Mouse (Mus musculus) lung, postnatal 0 days (tissue): ENCODE data around the gene Sigirr. TPM values are rescaled to one million over a fixed set of nuclear protein-coding genes. Genes with fewer than 3 reads are reported as not detected.
A peak's percentile ranks its signal among the peaks of the same experiment; 100 is the strongest.

Experiments used
- ATAC-seq: fragments of 200-750 bp; cut with Nextera tagmentation; 2 replicates; pipeline ENCODE4 v1.8.0; 2017; ENCODE audit warnings: moderate library complexity
- DNase-seq: peaks from one replicate; pipeline ENCODE4 v3.0.0-alpha.2; 2016; ENCODE audit warnings: low spot score
- H3K27ac ChIP-seq: fragments of 300-500 bp; sonication (generic); 2 replicates; pipeline ENCODE4 v1.5.1; 2014; ENCODE audit warnings: antibody characterized with exemption, mild to moderate bottlenecking, low read length, mixed read lengths
- H3K27me3 ChIP-seq: fragments of 300-500 bp; sonication (generic); replicated peaks from 2 replicates; pipeline ENCODE4 v1.6.1; 2014; ENCODE audit warnings: low read length, mixed read lengths; ENCODE audit not compliant: insufficient read depth
- H3K36me3 ChIP-seq: fragments of 300-500 bp; sonication (generic); 2 replicates; pipeline ENCODE4 v1.6.1; 2014; ENCODE audit warnings: low read length, mixed read lengths; ENCODE audit not compliant: insufficient read depth
- H3K4me1 ChIP-seq: fragments of 300-500 bp; sonication (generic); 2 replicates; pipeline ENCODE4 v1.6.1; 2014; ENCODE audit warnings: antibody characterized with exemption, low read depth, low read length, mixed read lengths; ENCODE audit not compliant: insufficient read depth
- H3K4me2 ChIP-seq: fragments of 300-500 bp; sonication (generic); replicated peaks from 2 replicates; pipeline ENCODE4 v1.6.1; 2014; ENCODE audit warnings: low read depth, mild to moderate bottlenecking, low read length, moderate library complexity, mixed read lengths
- H3K4me3 ChIP-seq: fragments of 300-500 bp; sonication (generic); 2 replicates; pipeline ENCODE4 v1.5.1; 2014; ENCODE audit warnings: low read depth, low read length
- H3K9ac ChIP-seq: fragments of 300-500 bp; sonication (generic); replicated peaks from 2 replicates; pipeline ENCODE4 v1.6.1; 2014; ENCODE audit warnings: low read depth, mild to moderate bottlenecking
- H3K9me3 ChIP-seq: fragments of 300-500 bp; sonication (generic); 2 replicates; pipeline ENCODE4 v1.6.1; 2016; ENCODE audit warnings: low read length, mixed read lengths
- CTCF ChIP-seq: IDR thresholded peaks from 2 replicates; pipeline ENCODE4 v1.5.1; 2016; ENCODE audit warnings: antibody characterized with exemption, mild to moderate bottlenecking
- EP300 ChIP-seq: IDR thresholded peaks from 2 replicates; pipeline ENCODE4 v1.6.1; 2016; ENCODE audit warnings: antibody characterized with exemption, mild to moderate bottlenecking, control low read depth
- WGBS: fragments of 180-500 bp; shearing (Covaris S2); extraction: QIAGEN DNeasy Blood & Tissue Kit; methylation state at CpG from one replicate; pipeline ENCODE4 v1.1.7; 2014; 5-methylcytosine and 5-hydroxymethylcytosine counted together
- polyA plus RNA-seq: library from polyadenylated mRNA; unstranded; fragments of >200 nt; fragmentation: Nextera tagmentation; extraction: Ambion mirVana; gene quantifications from 2 replicates; pipeline ENCODE4 v1.2.1, GENCODE M21; 2015

The Sigirr gene
- polyA plus RNA-seq, 1 experiment from 2014 or later: 27.1 TPM

- ATAC-seq (no peak), DNase-seq (no peak)
- Histone ChIP-seq H3K27ac (no peak overlapping the region), H3K4me1 (peaks cover 2% of the 10 kb centered on the region; the same call in 1 of the 2 replicates), H3K4me2 (no peak overlapping the region), H3K9me3 (no peaks in the 10 kb centered on the region), H3K36me3 (no peaks in the 10 kb centered on the region), H3K9ac (no peak overlapping the region), H3K4me3 (no peak overlapping the region), H3K27me3 (peaks cover 5% of the 10 kb centered on the region; the same call in 1 of the 2 replicates)
- TF ChIP-seq CTCF (no peak), EP300 (no peak)
- 81% methylated on average over 6 of the region's 6 CpGs for WGBS
Observed at GRCm38 (mm10) chr7:141093950-141094349, 6.4 kb downstream of the Sigirr start.

- DNase-seq (peak; percentile 94), ATAC-seq (peak; percentile 93)
- Histone ChIP-seq H3K4me2 (peak overlapping the region; percentile 36), H3K27me3 (peaks cover 5% of the 10 kb centered on the region; the same call in 1 of the 2 replicates), H3K9ac (no peak overlapping the region), H3K4me3 (no peak overlapping the region), H3K4me1 (peaks cover 2% of the 10 kb centered on the region; the same call in 1 of the 2 replicates), H3K9me3 (no peaks in the 10 kb centered on the region), H3K27ac (no peak overlapping the region), H3K36me3 (no peaks in the 10 kb centered on the region)
- TF ChIP-seq EP300 (no peak), CTCF (peak; percentile 78)
- 6% methylated on average over 37 of the region's 37 CpGs for WGBS
Observed at GRCm38 (mm10) chr7:141092051-141092735, 8.2 kb downstream of the Sigirr start.

GRCm38 (mm10) chr7:141090228-141090627, 10.1 kb downstream of the Sigirr start:
- Histone ChIP-seq H3K36me3 (no peaks in the 10 kb centered on the region), H3K27ac (no peak overlapping the region), H3K9ac (no peak overlapping the region), H3K4me2 (no peak overlapping the region), H3K27me3 (peaks cover 5% of the 10 kb centered on the region; the same call in 1 of the 2 replicates), H3K9me3 (no peaks in the 10 kb centered on the region), H3K4me1 (peaks cover 2% of the 10 kb centered on the region; the same call in 1 of the 2 replicates), H3K4me3 (no peak overlapping the region)
- 73% methylated on average over 8 of the region's 8 CpGs for WGBS
- no peak for ATAC-seq
- no peak for DNase-seq
- TF ChIP-seq EP300: no peak
- no peak for TF ChIP-seq CTCF

- H3K27ac ChIP-seq: no peak overlapping the region
- H3K36me3 ChIP-seq: no peaks in the 10 kb centered on the region
- no peaks in the 10 kb centered on the region for H3K9me3 ChIP-seq
- ATAC-seq: no peak
- DNase-seq: no peak
- H3K4me1 ChIP-seq: peaks cover 2% of the 10 kb centered on the region; the same call in 1 of the 2 replicates
- H3K9ac ChIP-seq: no peak overlapping the region
- peaks cover 5% of the 10 kb centered on the region; the same call in 1 of the 2 replicates for H3K27me3 ChIP-seq
- 12% methylated on average over 18 of the region's 18 CpGs for WGBS
- H3K4me2 ChIP-seq: 0 out of 2 replicates have a peak overlapping the region, but pooled peaks have one; percentile 6
- H3K4me3 ChIP-seq: no peak overlapping the region
- no peak for TF ChIP-seq CTCF
- no peak for TF ChIP-seq EP300
Observed at GRCm38 (mm10) chr7:141088473-141088872, 11.9 kb downstream of the Sigirr start.

- H3K4me3 ChIP-seq: no peak overlapping the region
- no peak overlapping the region for H3K27ac ChIP-seq
- TF ChIP-seq EP300: no peak
- TF ChIP-seq CTCF: no peak
- H3K4me2 ChIP-seq: no peak overlapping the region
- H3K4me1 ChIP-seq: peaks cover 2% of the 10 kb centered on the region; the same call in 1 of the 2 replicates
- 18% methylated on average over 8 of the region's 8 CpGs for WGBS
- ATAC-seq (peak; percentile 13; the same call in 1 of the 2 replicates), DNase-seq (peak; percentile 57)
- H3K9me3 ChIP-seq: no peaks in the 10 kb centered on the region
- no peaks in the 10 kb centered on the region for H3K36me3 ChIP-seq
- H3K27me3 ChIP-seq: peaks cover 5% of the 10 kb centered on the region; the same call in 1 of the 2 replicates
- H3K9ac ChIP-seq: no peak overlapping the region
Observed at GRCm38 (mm10) chr7:141087894-141088293, 12.5 kb downstream of the Sigirr start.

- DNase-seq: peak; percentile 82
- H3K4me3 ChIP-seq: peak overlapping the region; percentile 34
- no peaks in the 10 kb centered on the region for H3K36me3 ChIP-seq
- no peaks in the 10 kb centered on the region for H3K4me1 ChIP-seq
- H3K9ac ChIP-seq: peak overlapping the region; percentile 34
- peak; percentile 92 for ATAC-seq
- no peaks in the 10 kb centered on the region for H3K27me3 ChIP-seq
- H3K27ac ChIP-seq: peak overlapping the region; percentile 63
- TF ChIP-seq CTCF (no peak), EP300 (no peak)
- WGBS: 22% methylated on average over 32 of the region's 34 CpGs
- H3K9me3 ChIP-seq: no peaks in the 10 kb centered on the region
- peak overlapping the region; percentile 52 for H3K4me2 ChIP-seq
Observed at GRCm38 (mm10) chr7:141079481-141080449, 20.6 kb downstream of the Sigirr start.
